Mouse (Mus musculus): ENCODE measurements around the gene Mfsd4a.

Mfsd4a gene

DNA sequence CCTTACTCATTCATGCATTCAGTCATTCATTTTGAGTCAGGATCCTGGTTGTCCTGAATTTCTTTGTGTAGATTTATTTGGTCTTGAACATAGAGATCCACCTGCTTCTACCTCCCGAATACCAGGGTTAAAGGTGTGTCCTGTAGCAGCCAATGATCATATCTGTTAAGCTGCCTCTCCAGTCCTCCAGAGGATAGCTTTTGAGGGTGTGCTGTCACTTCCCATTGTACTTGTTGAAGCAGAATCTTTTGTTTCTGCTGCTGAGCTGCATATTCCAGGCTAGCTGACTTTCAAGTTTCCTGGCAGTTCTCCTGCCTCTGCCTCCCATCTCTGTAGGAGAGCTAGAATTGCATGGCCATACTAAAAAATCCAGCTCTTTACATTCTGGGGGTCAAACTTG, 51.2 kb downstream of the Mfsd4a start:
- no peak for DNase-seq (ENCODE audit: low spot score in 2 of 2)

DNA sequence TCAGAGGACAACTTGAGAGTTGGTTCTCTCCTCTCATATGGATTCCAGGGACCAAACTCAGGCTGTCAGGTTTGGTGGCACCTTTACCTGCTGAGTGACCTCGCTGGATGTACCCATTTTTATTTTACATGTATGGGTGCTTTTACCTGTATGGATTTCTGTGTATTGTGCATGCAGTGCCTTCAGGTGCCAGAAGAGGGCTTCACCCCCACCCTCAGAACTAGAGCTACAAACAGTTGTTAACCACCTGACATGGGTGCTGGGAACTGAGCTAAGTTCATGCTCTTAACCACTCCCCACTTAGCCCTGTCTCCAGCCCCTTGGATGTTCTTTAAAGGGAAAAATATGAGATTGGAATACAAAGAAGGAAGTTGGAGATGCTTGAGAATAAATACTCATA, 53.1 kb downstream of the Mfsd4a start:
- DNase-seq (ENCODE audit: low spot score in 2 of 2), result no peak

DNA sequence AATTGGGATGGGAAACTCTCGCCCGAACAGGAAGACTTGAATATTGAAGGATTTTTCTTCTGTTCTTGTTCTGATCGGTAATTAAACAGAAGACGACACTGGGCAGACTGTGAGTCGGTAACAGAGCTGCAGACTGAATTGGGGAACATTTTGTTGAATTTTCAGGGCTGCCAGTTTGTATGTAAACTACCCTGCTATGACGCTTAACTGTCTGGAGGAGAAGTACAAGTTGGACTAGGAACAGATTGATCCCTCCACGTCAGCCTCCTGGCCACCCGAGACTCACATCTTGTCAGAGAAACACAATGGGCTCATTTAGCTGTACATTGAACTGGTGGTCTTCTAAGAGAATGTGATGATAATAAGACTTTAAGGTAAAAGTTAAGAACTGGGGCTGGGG, 55.0 kb downstream of the Mfsd4a start:
- DNase-seq (ENCODE audit: low spot score in 2 of 2), result no peak

DNA sequence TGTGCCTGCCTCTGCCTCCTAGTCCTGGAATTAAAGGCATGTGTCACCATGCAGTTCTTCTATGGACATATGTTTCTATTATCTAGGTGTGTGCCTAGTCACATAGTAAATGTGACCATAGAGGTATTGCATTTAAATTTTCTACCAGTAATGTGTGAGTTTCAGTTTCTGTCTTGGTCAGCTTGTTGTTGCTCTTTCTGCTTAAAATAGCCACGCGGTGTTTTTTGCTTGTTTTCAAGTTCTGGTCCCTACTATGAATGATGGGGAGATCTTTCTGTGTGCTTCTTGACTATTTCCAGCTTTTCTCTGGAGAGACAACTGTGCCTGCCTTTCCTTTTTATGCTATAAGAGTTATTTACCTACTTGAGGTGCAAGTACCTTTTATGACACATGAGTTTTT, 56.1 kb downstream of the Mfsd4a start:
- DNase-seq (ENCODE audit: low spot score in 2 of 2), result no peak

DNA sequence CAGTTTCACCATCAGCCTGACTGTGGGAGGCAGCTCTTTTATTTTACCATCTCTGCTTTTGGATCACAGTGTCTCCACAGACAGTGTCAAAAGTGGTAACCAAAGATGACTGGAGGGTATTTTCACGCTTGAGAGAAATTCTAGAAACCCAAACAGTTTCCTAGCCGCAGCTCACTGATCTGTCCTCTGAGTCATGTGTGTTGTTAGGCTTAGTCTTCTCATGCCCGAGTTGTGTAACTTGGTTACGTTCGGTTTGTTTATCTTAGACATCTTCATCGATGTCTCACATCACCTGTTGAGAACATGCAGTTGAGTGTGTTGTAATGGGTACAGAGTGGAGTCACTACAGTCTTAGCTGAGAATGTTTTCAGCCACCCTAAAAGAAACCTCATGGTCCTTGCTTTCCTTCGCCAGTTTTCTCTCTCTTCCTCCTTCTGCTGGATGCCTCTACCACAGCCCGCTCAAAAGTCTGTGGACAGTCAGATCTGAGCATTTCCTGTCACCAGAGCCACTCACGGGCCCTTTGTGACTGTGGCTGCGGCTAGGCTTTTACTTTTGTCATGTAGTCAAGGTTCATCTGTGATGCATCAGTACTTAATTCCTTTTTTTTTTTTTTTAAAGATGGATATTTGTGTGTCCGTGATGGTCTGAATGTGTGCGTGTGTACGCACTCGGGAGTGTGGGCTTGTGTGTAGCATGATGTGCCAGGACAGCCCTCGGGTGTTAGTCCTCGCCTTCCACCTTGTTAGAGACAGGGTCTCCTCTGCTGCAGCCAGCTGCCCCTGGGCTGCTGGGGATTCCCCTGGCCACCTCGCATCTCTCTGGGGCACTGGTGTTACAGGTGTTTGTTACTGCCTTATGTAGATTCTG, 57.0 kb downstream of the Mfsd4a start:
- DNase-seq (ENCODE audit: low spot score in 2 of 2), result no peak

DNA sequence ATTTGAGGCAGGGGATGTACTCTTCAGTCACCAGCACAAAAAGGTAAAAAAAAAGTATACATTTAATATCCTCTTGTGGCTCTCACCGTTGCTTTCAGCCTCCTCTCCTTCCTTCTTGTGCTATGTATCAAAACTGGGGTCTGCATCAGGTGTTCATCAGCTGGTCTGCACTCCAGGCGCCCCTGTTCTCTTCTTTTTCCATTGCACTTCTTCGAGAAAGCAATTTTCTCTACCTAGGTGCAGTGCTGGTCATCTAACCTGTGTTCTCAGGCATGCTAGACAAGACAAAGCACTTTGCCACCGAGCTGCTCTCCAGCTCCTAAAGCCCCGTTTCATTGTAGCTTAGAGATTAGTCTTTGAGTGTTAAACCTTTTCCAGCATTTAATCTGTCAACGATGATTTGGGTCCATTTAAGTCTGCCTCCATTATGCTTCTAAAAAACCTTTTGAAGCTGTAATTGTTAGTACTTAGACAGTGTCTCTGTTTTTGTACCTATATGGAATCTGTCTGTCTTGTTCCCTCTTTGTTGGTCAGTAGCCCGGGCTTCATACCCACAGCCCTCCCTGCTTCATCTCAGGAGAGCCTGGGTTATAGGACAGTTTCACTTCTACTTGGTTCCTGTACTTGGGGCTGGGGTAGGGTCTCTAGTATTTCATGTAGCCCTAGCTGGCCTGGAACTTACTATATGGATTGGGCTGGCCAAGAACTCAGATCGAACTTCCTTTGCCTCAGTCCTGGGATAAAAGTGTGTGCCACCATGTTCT, 58.8 kb downstream of the Mfsd4a start:
- DNase-seq (ENCODE audit: low spot score in 2 of 2), result no peak

DNA sequence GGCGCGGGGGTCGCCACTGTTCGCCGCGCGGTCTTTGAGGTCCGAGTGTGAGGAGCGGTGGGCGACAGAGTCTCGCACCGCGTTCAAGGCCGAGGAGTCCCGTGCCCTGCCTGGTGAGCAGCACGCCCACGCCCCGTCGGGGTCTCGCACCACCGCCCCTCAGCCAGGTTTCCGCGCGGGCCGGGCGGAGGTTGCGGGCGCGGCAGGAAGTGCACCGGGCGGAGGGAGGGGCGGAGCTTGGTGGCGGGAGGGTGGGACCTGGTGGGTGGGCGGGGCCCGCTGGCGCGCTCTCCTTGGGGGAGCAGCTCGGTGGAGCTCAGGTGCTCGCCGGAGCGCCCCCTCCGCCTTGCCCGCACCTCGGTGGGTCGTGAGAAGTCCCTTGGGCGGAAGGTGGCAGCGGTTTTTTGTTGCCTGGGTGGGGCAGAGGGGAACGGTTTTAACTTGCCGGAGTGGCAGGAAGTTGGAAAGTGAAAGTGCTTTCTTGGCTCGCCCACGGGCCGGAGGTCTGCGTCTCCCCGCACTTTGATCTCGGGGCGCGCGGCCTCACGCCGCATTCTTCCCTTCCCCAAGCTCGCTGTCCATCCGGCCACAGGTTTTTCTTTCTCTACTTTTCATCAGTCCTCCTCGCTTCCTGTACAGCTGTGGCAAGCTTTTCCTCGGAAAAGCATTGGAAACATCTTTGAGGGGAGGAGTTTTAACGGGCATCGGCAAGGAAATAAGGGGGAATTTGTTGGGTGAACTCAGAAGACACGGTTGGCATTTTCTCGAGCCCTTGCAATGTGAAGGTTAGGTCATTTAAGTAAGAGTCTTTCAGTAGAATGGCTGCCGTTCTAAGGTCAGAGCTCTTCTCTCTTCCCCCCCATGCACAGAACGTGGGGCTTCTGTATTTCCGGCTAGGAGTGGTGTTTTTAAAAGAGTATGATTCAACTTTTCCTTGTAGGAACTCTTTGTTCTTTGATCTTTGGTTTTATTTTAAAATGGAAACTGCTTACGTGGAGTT, 59.7 kb downstream of the Mfsd4a start:
- peak; percentile 55 to 71 for DNase-seq (ENCODE audit: low spot score in 2 of 2)

DNA sequence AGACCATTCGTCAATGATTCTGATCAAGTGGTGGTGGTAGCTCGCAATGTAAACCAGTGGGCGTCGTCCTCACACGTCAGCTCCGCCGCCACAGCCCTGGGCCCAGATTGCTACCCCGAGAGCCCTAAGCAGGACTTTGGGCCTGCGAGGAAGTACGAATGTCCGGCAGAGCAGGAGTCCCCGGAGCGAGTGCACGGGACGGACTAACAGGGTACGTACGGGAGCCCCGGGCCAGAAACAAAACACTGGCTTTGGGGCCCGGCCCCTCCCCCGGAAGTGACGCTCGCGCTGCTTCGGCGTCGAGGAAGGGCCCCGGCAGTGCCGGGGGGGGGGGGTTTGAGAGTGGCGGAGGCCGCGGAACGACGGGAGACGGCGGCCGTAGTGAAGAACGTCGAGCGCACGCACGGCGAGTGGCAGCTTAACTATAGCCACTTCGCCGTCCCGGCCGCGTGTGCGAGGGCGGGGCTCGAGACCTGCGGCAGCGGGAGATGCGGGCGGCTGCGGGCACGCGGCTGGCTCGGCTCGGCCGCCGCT, 60.5 kb downstream of the Mfsd4a start, which contains the start of gene Elk4:
Elk4 (plus strand) TSS at position 326 of the 534 bp plus-strand sequence.
- DNase-seq (ENCODE audit: low spot score in 2 of 2), result peak; percentile 70 to 78

DNA sequence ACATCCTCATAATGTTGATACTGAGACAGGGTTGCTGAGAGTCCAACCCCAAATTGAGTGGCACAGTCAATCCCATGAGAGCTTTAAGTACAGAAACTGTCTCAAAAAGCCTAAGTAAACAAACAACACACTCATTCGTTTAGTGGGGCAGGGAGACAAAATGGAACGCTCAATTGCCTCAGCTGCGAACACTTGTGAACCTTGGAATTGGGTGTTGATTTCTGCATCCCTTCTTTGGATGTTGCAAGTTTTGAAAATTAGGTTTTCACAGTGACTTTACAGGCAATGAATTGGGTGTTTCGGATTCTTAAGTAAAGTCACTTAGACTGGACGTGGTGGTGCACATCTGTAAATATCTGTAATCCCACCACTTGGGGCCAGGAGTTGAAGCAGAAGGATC, 61.1 kb downstream of the Mfsd4a start:
- no peak for DNase-seq (ENCODE audit: low spot score in 2 of 2)

DNA sequence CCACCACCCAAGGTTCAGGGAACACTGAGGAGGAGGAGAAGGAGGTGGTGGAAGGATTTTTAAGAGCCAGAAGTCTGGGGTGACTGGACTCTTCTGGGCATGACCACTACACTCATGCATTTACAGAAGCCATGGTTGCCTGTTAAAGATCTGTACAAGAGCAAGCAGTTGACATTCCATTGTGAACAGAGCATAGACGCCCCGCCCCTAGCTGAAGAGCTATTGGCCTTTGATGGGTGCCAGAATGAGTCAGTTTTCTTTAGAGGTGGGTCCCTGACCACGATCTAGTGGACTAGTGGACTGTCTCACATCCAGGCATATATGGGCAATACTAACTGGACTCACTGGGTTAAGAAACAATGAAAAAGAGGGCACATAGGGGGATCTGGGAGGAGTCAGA, 61.8 kb downstream of the Mfsd4a start:
- DNase-seq (ENCODE audit: low spot score in 2 of 2), result no peak

DNA sequence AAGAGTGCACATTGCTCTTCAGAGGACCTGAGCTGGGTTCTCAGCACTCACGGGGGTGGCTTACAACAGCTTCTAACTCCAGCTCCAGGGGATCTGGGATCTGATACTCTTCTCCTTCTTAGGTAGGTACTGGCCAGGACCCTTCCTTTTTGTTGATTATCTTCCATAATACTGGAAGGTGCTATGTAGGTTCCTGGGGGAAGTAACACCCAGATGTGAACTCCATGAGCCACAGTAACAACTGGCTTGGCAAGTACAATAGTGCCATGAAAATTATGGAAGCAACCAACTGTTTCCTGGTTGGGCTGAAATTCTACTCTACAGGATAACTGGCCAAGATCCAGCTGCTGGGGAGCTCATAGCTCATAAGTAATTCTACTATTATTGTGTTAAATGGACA, 62.4 kb downstream of the Mfsd4a start:
- DNase-seq (ENCODE audit: low spot score in 2 of 2), result no peak

DNA sequence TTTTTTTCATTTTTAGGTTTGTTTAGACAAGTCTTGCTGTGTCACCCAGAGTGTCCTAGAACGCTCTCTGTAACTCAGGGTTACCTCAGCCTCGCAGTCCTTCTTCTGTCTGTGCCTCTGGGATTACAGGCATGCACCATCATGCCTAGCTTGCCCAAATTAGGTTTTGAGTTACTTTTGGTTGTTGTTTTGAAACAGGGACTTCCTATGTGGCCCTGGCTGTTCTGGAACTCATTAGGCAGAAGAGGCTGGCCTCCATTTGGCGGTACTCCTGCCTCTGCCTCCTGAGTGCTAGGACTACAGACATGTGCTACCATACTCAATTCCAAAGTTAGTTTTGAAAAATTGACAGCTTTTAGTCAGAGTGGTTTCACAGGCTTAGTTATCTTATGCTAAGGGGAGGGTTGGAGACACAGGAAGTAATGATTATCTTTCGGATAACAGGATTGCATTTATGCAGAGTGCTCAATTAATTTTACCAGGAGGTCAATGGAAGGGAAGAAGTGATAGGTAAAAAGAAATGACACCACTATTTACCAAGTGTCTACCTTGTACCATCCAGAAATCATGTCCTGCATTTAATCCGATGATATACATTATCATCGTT, 63.2 kb downstream of the Mfsd4a start:
- DNase-seq (ENCODE audit: low spot score in 2 of 2), result no peak

DNA sequence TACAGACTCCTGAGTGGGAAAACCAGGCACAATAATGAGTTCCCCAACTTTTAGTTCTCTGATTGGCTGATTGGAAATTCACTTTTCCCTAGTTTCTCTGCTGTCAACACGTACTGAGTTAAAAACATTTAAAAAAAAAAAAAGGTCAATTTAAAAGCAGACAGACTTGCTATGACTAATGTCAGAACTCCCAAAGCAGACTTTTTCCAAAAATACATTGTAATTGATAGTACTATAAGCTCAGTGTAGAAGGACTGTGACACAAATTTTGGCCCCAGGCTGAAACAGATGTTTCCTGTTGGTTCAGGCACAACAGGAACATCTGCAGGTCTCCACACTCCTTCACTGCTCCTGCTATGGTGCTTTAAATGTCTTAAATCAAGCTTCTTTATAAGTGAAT, 64.0 kb downstream of the Mfsd4a start:
- DNase-seq (ENCODE audit: low spot score in 2 of 2), result no peak

DNA sequence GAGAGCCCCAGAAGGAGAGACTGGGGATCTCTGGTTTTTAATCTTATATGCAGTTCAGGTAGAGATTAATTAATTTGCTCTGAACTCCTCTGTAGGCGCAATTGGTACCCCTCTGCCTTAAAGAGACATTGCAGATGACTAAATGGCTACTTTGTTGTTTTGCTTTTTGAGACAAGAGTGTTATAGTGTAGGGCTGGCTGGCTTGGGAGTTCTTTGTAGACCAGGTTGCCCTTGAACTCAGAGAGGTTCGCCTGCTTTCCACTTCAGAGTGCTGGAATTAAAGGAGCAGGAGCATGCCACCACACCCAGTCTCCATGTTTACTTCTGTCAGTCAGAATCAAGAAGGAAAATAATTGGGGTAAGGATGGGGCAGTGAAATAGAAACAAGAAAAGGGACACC, 64.8 kb downstream of the Mfsd4a start:
- no peak for DNase-seq (ENCODE audit: low spot score in 2 of 2)

DNA sequence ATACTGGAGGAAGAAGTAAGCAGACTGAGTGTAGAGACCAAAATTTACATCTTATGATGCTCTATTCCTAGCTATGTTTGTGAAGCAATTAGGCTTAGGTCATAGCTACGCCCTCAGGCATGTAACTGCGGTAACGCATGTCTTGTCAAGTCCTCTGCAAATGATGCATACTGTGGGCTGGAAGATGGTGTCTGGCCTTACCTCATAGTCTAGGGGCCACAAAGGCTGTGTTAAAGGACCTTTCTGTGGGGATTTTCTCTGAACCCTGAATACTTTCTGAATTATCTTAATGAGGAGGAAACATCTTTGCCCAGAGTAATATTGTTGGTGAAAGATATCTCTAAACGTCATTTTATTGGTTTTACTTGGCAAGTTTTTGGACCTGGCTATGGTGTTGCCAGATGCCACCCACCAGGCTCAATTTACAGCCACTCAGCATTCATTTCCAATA, 66.0 kb downstream of the Mfsd4a start:
- no peak for DNase-seq (ENCODE audit: low spot score in 2 of 2)

DNA sequence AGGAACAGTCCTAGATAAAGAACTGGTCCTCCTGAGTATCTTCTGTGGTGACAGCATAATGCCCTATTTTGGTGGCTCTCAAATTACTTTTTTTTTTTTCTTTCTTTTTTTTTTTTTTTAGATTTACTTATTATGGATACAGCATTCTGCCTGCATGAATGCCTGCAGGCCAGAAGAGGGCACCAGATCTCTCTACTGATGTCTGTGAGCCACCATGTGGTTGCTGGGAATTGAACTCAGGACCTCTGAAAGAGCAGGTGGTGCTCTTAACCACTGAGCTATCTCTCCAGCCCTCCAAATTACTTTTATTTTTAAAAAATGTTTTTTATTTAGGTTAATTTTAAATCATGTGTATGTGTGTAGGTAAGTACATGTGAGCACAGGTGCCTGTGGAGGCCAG, 67.4 kb downstream of the Mfsd4a start:
- no peak for DNase-seq (ENCODE audit: low spot score in 2 of 2)

DNA sequence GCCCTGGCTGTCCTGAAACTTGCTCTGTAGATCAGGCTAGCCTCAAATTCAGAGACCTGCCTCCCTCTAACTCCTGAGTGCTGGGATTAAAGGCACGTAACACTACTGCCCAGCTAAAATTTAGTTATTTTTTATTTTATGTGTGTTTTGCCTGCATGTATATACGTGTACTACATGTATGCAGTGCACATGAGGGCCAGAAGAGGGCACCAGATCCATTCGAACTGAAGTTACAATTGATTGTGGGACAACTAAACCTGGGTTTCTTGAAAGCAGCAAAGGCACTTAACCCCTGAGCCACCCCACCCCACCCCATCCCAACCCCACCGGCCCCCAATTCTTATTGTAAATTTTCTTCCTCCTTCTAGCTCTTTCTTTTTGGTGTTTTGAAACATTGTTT, 72.8 kb downstream of the Mfsd4a start:
- DNase-seq (ENCODE audit: low spot score in 2 of 2), result peak; percentile 41 to 42

DNA sequence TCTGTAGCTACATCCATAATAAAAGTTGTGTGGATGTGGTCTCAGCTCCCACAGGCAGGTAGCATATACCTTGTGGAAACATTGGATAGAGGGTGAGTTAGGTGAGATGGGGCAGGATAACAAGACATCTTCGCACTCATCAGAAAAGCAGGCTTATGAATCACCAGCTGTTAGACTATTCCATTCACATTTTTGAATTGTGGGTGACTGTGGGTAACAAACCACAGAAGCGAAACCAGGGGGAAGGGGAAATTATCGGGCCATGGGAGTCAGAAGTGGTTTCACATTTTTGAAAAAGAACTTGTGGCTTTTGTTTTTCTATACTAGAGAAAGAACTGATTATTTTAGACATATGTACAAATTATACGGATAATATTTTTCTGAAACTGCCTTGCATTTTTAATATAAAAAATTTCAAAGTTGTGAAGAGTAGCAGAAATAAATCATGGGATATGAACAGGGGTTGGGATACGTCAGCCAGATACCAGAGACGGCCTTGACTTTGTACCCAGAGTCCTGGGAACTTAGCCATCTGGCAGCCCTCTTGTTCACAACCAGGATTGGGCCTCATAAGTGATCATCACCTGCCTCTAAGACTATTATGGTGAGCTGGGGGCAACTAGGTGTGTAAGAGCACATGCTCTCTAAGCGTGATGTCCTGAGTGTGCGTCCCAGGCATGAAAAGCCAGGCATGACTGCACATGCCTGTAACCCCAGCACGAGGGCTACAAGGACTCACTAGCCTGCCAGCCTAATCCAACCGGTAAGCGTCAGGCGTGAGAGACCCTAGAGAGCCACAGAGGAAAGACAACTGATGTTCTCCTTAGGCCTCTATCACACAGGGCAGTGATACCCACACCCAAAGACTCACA, 74.5 kb downstream of the Mfsd4a start:
- DNase-seq (ENCODE audit: low spot score in 2 of 2), result no peak

DNA sequence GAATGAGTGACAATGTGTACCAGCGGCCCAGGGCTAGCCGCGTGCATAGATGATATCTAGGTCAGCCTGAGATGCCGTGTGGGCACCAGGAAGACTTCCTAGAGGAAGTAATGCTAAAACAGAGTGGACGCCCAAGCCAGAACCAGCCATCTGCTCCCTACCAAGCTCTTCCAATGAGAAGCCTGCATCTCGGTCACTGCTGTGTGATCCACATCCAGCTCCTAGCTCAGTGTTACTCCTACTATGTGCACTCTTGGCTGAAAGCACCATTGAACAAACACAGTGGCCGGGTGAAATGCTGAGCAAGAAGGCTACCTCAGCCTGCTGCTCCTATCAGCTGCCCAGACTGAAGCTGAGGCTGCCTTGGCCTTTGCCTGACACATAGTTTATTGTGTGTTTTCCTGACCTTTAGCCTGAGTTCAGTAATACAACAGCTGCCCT, 75.3 kb downstream of the Mfsd4a start:
- DNase-seq (ENCODE audit: low spot score in 2 of 2), result no peak

Measured in frontal cortex, postnatal 25 days (tissue).